Mouse (Mus musculus) G1E (cell line): ENCODE measurements around the gene Tdgf1. TPM values are rescaled to one million over a fixed set of nuclear protein-coding genes. Genes with fewer than 3 reads are reported as not detected.
A peak's percentile ranks its signal among the peaks of the same experiment; 100 is the strongest.

ENCODE experiments used
- ATAC-seq: 2 replicates; pipeline ENCODE4 v1.8.0; 2016; ENCODE audit warnings: mild to moderate bottlenecking; ENCODE audit not compliant: insufficient number of reproducible peaks, poor library complexity, low FRiP score, severe bottlenecking; ENCODE audit errors: extremely low read depth
- DNase-seq: peaks from one replicate; pipeline ENCODE4 v3.0.0; 2012; ENCODE audit warnings: low spot score
- H3K27me3 ChIP-seq: 2 replicates; pipeline ENCODE4 v1.6.1; 2012; ENCODE audit warnings: mild to moderate bottlenecking, low read length, inconsistent platforms; ENCODE audit not compliant: insufficient read depth
- H3K36me3 ChIP-seq: replicated peaks from 2 replicates; pipeline ENCODE3; 2012; ENCODE audit warnings: mild to moderate bottlenecking, inconsistent platforms
- H3K4me1 ChIP-seq: 2 replicates; pipeline ENCODE4 v1.6.1; 2012; ENCODE audit warnings: low read depth, low read length, inconsistent platforms, mixed read lengths; ENCODE audit not compliant: insufficient read depth
- H3K4me3 ChIP-seq: 2 replicates; pipeline ENCODE4 v1.5.1; 2012; ENCODE audit warnings: low read depth, mild to moderate bottlenecking, inconsistent platforms, low read length, moderate library complexity, mixed read lengths
- H3K9me3 ChIP-seq: replicated peaks from 2 replicates; pipeline ENCODE4 v1.6.1; 2012; ENCODE audit warnings: inconsistent platforms
- CTCF ChIP-seq: IDR thresholded peaks from 2 replicates; pipeline ENCODE4 v1.5.1; 2012; ENCODE audit warnings: low read depth, low read length, inconsistent platforms, mixed read lengths
- GATA1 ChIP-seq: IDR thresholded peaks from 2 replicates; pipeline ENCODE4 v1.6.1; 2012; ENCODE audit warnings: borderline replicate concordance, low read length, inconsistent platforms, mixed read lengths
- GATA2 ChIP-seq: IDR thresholded peaks from 2 replicates; pipeline ENCODE4 v1.6.1; 2012; ENCODE audit warnings: low read depth, low read length, inconsistent platforms, borderline replicate concordance
- POLR2AphosphoS5 ChIP-seq: IDR thresholded peaks from 2 replicates; pipeline ENCODE4 v1.6.1; 2012; ENCODE audit warnings: low read depth, low read length, inconsistent platforms; ENCODE audit not compliant: insufficient replicate concordance
- TAL1 ChIP-seq: conservative IDR thresholded peaks from 2 replicates; pipeline ENCODE4 v1.6.1; 2012; ENCODE audit warnings: low read depth, low read length, inconsistent platforms, mixed read lengths
- polyA plus RNA-seq: library from polyadenylated mRNA; stranded (reverse); fragments of >175 nt; gene quantifications from 2 replicates; pipeline ENCODE4 v1.2.3, GENCODE M21; 2012
- total RNA-seq, 2 experiments: library from RNA; stranded (forward) in 1 of 2; stranded (reverse) in 1 of 2; fragments of 200-1000 nt in 1 of 2; fragments of >200 nt in 1 of 2; fragmentation: Nextera tagmentation in 1 of 2; gene quantifications; 2 replicates each; pipeline ENCODE4 v1.2.3; 2014 to 2017

The Tdgf1 gene
- total and polyA plus RNA-seq, 3 experiments: 0.60 TPM; not detected in 2

- DNase-seq: no peak
- no peaks in the 10 kb centered on the region for H3K9me3 ChIP-seq
- no peak overlapping the region for H3K4me3 ChIP-seq
- no peak for TF ChIP-seq POLR2AphosphoS5
- ATAC-seq: no peak
- no peaks in the 10 kb centered on the region for H3K4me1 ChIP-seq
- no peaks in the 10 kb centered on the region; the same call in 1 of the 2 replicates for H3K27me3 ChIP-seq
- no peaks in the 10 kb centered on the region for H3K36me3 ChIP-seq
Measured at GRCm38 (mm10) chr9:110937506-110938490, 8.2 kb downstream of the Tdgf1 start.

DNA sequence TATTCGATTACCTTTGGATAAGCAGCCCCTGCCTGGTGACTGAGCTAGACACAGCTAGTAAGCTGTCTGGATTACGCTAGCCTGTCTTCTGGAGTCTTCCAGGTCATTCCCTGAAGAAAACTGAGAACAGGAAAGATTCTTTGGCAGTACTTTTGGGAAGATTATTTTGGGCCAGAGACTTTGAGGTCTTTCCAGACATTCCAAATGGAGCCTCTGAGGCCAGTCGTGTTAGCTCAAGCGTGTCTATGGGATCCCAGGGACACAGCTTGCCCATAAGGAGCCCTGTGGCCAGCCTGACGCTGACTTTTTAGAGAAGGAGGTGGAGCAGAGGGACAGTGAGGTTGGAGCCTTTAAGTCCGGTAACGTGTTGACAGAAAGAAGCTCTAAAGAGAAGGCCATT lies 10.0 kb downstream of the Tdgf1 start:
- DNase-seq: no peak
- Histone ChIP-seq H3K36me3 (no peaks in the 10 kb centered on the region), H3K9me3 (no peaks in the 10 kb centered on the region), H3K4me1 (no peaks in the 10 kb centered on the region), H3K4me3 (no peak overlapping the region), H3K27me3 (no peaks in the 10 kb centered on the region; the same call in 1 of the 2 replicates)
- TF ChIP-seq GATA2 (no peak), GATA1 (no peak), POLR2AphosphoS5 (no peak), CTCF (no peak), TAL1 (no peak)
- ATAC-seq: no peak

- no peaks in the 10 kb centered on the region for H3K9me3 ChIP-seq
- H3K4me3 ChIP-seq: no peak overlapping the region
- no peaks in the 10 kb centered on the region for H3K36me3 ChIP-seq
- no peaks in the 10 kb centered on the region for H3K4me1 ChIP-seq
- TF ChIP-seq GATA1: no peak
- no peak for TF ChIP-seq GATA2
- TF ChIP-seq CTCF: no peak
- no peak for TF ChIP-seq TAL1
- no peak for TF ChIP-seq POLR2AphosphoS5
- no peaks in the 10 kb centered on the region; the same call in 1 of the 2 replicates for H3K27me3 ChIP-seq
- no peak for DNase-seq
- no peak for ATAC-seq
Measured at GRCm38 (mm10) chr9:110933850-110934437, 12.0 kb downstream of the Tdgf1 start.

DNA sequence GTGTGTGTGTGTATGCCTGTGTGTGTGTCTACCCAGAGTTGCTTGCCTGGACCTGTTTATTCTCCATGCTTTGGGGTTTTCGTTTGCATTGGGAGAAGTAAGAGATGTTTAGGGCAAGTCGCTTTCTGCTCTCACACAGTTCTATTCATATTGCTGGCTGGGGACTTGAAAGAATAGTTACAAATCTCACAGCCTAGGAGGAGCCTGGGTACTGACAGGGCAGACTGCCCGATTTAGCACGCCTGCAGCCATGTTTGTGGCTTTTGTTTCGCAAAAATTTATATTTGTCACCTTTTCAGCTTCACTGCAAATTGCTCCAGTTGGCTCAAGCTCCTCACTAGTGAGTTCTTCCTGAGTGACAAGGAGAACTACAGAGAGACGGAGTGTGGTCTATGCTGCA lies 14.4 kb downstream of the Tdgf1 start:
- ATAC-seq (no peak), DNase-seq (no peak)
- H3K27me3 ChIP-seq: peaks cover 4% of the 10 kb centered on the region; the same call in 1 of the 2 replicates
- TF ChIP-seq CTCF: no peak
- no peak for TF ChIP-seq POLR2AphosphoS5
- no peak for TF ChIP-seq GATA2
- TF ChIP-seq GATA1: no peak
- no peak for TF ChIP-seq TAL1
- H3K9me3 ChIP-seq: no peaks in the 10 kb centered on the region
- no peaks in the 10 kb centered on the region for H3K4me1 ChIP-seq
- H3K36me3 ChIP-seq: no peaks in the 10 kb centered on the region
- H3K4me3 ChIP-seq: no peak overlapping the region

DNA sequence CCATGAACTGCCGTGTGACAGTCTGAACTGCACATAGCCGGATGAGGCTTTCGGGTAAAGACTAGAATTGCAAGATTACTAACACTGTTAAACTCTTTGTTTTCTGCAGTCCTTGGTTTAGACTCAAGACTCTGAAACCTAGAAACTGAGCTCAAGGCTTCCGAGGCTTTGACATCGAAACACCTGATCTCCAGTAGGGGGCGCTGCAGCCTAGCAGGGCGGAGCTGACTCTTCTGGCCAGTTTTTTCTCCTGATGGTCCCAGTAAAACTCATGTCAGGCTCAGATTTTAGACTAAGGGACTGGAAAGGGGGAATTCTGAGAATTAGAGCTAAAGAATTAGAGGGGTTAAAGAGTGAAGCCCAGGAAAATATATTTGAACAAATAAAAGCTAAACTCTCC lies 23.2 kb downstream of the Tdgf1 start:
- DNase-seq: peak; percentile 39
- no peak for ATAC-seq

More for the DNA sequence above, 23.2 kb downstream of the Tdgf1 start:
- TF ChIP-seq CTCF (peak; percentile 54; the same call in 1 of the 2 replicates), TAL1 (no peak), POLR2AphosphoS5 (no peak), GATA1 (no peak), GATA2 (no peak)
- Histone ChIP-seq H3K4me1 (no peaks in the 10 kb centered on the region), H3K27me3 (peaks cover 8% of the 10 kb centered on the region; the same call in 1 of the 2 replicates), H3K36me3 (no peaks in the 10 kb centered on the region), H3K4me3 (no peak overlapping the region), H3K9me3 (no peaks in the 10 kb centered on the region)
